Mouse (Mus musculus): Measurements from ENCODE around the gene Lrrc1.

DNA sequence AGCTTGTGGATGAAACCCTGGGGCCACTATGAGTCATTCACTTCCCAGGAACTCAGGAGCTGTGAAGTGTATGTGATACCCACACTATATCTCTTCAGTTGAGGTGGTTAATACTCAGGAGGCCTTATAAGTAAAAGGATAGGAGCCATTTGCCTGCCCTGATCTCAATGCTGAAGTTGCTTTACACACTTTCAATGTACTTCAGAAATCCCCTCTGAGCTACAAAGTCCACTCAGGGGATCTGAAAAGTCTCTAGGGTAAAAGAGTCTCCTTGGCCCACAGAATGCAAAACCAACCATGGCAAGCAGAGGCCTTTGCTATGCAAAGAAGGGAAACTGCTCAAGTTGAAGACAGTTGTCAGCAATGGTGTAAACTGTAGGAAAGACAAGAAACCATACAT is 17.2 kb upstream of the Lrrc1 start:
- TF ChIP-seq CTCF (IDR thresholded peaks at IDR 0.05; ENCODE audit: extremely low read depth, insufficient read depth, low read length), result no peak
- TF ChIP-seq POLR2A (IDR thresholded peaks at IDR 0.05; ENCODE audit: extremely low read depth, insufficient read depth, low read length), result no peak
